Mouse (Mus musculus) ES-E14 (cell line): Measurements from ENCODE around the gene Tbc1d22b.

Source experiments
- CHD2 ChIP-seq: IDR thresholded peaks from 2 replicates; pipeline ENCODE4 v1.6.1; 2014; ENCODE audit warnings: mild to moderate bottlenecking, low read depth, low read length, inconsistent platforms
- HCFC1 ChIP-seq: IDR thresholded peaks from 2 replicates; pipeline ENCODE4 v1.6.1; 2012; ENCODE audit warnings: low read length, inconsistent platforms, borderline replicate concordance; ENCODE audit not compliant: insufficient read depth
- MAFK ChIP-seq: IDR thresholded peaks from 2 replicates; pipeline ENCODE4 v1.6.1; 2014; ENCODE audit warnings: mild to moderate bottlenecking, low read depth, low read length, inconsistent platforms; ENCODE audit not compliant: insufficient read depth
- ZC3H11A ChIP-seq: IDR thresholded peaks from 2 replicates; pipeline ENCODE4 v1.6.1; 2012; ENCODE audit warnings: low read depth, mild to moderate bottlenecking, inconsistent platforms, low read length, borderline replicate concordance

- TF ChIP-seq MAFK (no peak), HCFC1 (no peak), CHD2 (no peak), ZC3H11A (peak; percentile 47; the same call in 1 of the 2 replicates)
Measured at GRCm38 (mm10) chr17:29603283-29603682, 53.7 kb downstream of the Tbc1d22b start.
